7 mouse cellular contexts compared by ENCODE assay signal in the genomic region with DNA sequence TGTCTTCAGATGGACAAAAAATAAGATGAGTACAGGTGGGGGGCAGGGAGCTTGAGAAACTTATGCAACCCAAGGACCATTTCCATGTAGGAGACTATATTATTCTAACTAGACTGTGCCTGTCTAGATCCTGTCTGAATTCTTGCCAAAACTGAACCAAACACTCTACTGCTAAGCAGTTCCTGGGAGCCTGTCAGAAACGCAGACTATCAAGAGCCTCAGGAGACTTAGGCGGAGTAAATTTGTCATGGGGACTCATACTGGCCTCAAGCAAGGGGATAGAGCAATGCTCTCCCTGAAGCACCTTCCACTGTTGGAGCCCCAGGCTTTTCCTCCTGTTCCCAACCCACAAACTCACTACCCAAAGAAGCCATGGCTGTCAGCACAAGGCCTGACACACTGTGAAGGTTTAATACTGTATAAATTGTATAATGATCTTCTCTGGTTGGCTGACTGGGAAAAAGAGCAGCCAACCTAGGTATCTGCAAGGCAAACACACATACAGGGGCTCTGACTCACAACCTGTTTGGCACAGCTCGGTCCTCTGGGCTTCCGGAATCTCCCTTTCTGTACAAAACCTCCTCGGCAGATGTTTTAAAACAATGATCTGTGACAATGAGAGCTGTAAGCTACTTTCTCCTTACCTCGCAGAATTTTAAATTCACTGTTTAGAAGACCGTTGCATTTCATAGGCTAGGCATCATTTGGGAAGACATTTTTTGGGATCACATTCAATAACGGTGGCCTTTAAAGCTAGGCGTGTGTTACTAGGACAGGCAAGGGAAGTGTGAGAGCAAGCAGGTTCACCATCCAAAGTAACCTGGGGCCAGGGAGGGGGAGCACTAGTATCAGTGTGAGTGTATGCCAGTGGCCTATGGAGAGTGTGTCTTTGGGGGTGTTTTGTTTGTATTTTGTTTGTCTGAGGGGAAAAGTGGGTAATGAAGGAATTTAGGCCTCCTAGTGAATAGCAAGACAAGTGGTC. TPM values are rescaled to one million over a fixed set of nuclear protein-coding genes. Genes with fewer than 3 reads are reported as not detected.
A peak's percentile ranks its signal among the peaks of the same experiment; 100 is the strongest.
DNase-seq lines count a peak whose midpoint lies in the region; ATAC-seq and TF ChIP-seq lines count a peak whose summit lies in the region.

No protein-coding gene starts in this region.

- H3K4me1 ChIP-seq in lung, embryonic 15.5 days, result peaks cover 30% of the 10 kb centered on the region
- H3K4me1 ChIP-seq in forebrain, embryonic 11.5 days (replicated peaks; ENCODE audit: control insufficient read depth, insufficient read depth, low read length), result peaks cover 5% of the 10 kb centered on the region; the same call in 1 of the 2 replicates
- peaks cover 24% of the 10 kb centered on the region for H3K4me1 ChIP-seq in hindbrain, postnatal 0 days (ENCODE audit: insufficient read depth, low read length)
- H3K4me1 ChIP-seq in neural tube, embryonic 13.5 days (replicated peaks), result peaks cover 47% of the 10 kb centered on the region

- H3K27me3 ChIP-seq in lung, embryonic 15.5 days, result no peaks in the 10 kb centered on the region
- H3K27me3 ChIP-seq in forebrain, embryonic 11.5 days (ENCODE audit: control insufficient read depth, insufficient read depth, low read length), result no peaks in the 10 kb centered on the region; the same call in 1 of the 2 replicates
- H3K27me3 ChIP-seq in hindbrain, postnatal 0 days (ENCODE audit: insufficient read depth, low read length), result no peaks in the 10 kb centered on the region
- no peaks in the 10 kb centered on the region for H3K27me3 ChIP-seq in neural tube, embryonic 13.5 days

- H3K9me3 ChIP-seq in lung, embryonic 15.5 days, result no peaks in the 10 kb centered on the region
- H3K9me3 ChIP-seq in forebrain, embryonic 11.5 days (ENCODE audit: control insufficient read depth, low read length), result no peaks in the 10 kb centered on the region
- no peaks in the 10 kb centered on the region for H3K9me3 ChIP-seq in hindbrain, postnatal 0 days (ENCODE audit: low read length)
- no peaks in the 10 kb centered on the region for H3K9me3 ChIP-seq in neural tube, embryonic 13.5 days

- no peak overlapping the region for H3K9ac ChIP-seq in lung, embryonic 15.5 days
- no peak overlapping the region for H3K9ac ChIP-seq in forebrain, embryonic 11.5 days (ENCODE audit: low read length)
- H3K9ac ChIP-seq in hindbrain, postnatal 0 days (replicated peaks; ENCODE audit: low read length), result peak overlapping the region; percentile 76
- peak overlapping the region; percentile 91 for H3K9ac ChIP-seq in neural tube, embryonic 13.5 days

- peak overlapping the region; percentile 86 for H3K4me2 ChIP-seq in lung, embryonic 15.5 days
- peak overlapping the region; percentile 90; the same call in 1 of the 2 replicates for H3K4me2 ChIP-seq in forebrain, embryonic 11.5 days (ENCODE audit: low read depth, low read length, severe bottlenecking)
- H3K4me2 ChIP-seq in hindbrain, postnatal 0 days (ENCODE audit: low read depth, low read length), result peak overlapping the region; percentile 75
- peak overlapping the region; percentile 82 for H3K4me2 ChIP-seq in neural tube, embryonic 13.5 days

- H3K27ac ChIP-seq in lung, embryonic 15.5 days, result no peak overlapping the region; the same call in 1 of the 2 replicates
- H3K27ac ChIP-seq in forebrain, embryonic 11.5 days (ENCODE audit: low read depth, low read length), result no peak overlapping the region
- H3K27ac ChIP-seq in hindbrain, postnatal 0 days, result peak overlapping the region; percentile 80
- no peak overlapping the region for H3K27ac ChIP-seq in neural tube, embryonic 13.5 days (replicated peaks)

- H3K36me3 ChIP-seq in lung, embryonic 15.5 days, result no peaks in the 10 kb centered on the region
- no peaks in the 10 kb centered on the region for H3K36me3 ChIP-seq in forebrain, embryonic 11.5 days (ENCODE audit: control insufficient read depth, insufficient read depth, low read length)
- no peaks in the 10 kb centered on the region for H3K36me3 ChIP-seq in hindbrain, postnatal 0 days (ENCODE audit: insufficient read depth, low read length)
- no peaks in the 10 kb centered on the region for H3K36me3 ChIP-seq in neural tube, embryonic 13.5 days

- no peak for TF ChIP-seq CTCF in hindbrain, postnatal 0 days (IDR thresholded peaks at IDR 0.05; ENCODE audit: low read depth)

- H3K4me3 ChIP-seq in lung, embryonic 15.5 days, result peak overlapping the region; percentile 64
- H3K4me3 ChIP-seq in forebrain, embryonic 11.5 days (ENCODE audit: low read depth, low read length), result peak overlapping the region; percentile 61
- H3K4me3 ChIP-seq in hindbrain, postnatal 0 days (ENCODE audit: low read length), result peak overlapping the region; percentile 56
- H3K4me3 ChIP-seq in neural tube, embryonic 13.5 days, result peak overlapping the region; percentile 76

- 59% methylated on average over 9 of the region's 9 CpGs for WGBS in lung, embryonic 15.5 days
- WGBS in forebrain, embryonic 11.5 days, result 71% methylated on average over 9 of the region's 9 CpGs
- WGBS in hindbrain, postnatal 0 days, result 58% methylated on average over 9 of the region's 9 CpGs
- WGBS in neural tube, embryonic 13.5 days, result 67% methylated on average over 9 of the region's 9 CpGs

- DNase-seq in lung, postnatal 36 days, result no peak
- no peak for DNase-seq in forebrain, embryonic 11.5 days (ENCODE audit: low spot score)
- no peak for DNase-seq in hindbrain, postnatal 0 days (ENCODE audit: low spot score)
- DNase-seq in cerebellum, postnatal 36 days, result no peak

- peak; percentile 13; the same call in 1 of the 2 replicates for ATAC-seq in lung, embryonic 15.5 days (ENCODE audit: borderline replicate concordance, extremely low read depth, low FRiP score, low TSS enrichment)
- ATAC-seq in forebrain, embryonic 11.5 days (replicated peaks; ENCODE audit: low FRiP score), result peak; percentile 29
- peak; percentile 2; the same call in 1 of the 2 replicates for ATAC-seq in hindbrain, postnatal 0 days
- peak; percentile 37 for ATAC-seq in neural tube, embryonic 13.5 days (ENCODE audit: low read depth)
- ATAC-seq in inflammation-experienced regulatory T-cells, adult 6 months, result no peak

RNA-seq across cellular contexts. Expression of a gene that starts 0.7 kb away (rescaled TPM):
- 12.6 and 14.4 TPM in 2 replicates for polyA plus RNA-seq in lung, embryonic 15.5 days (2015; fragmentation: Nextera tagmentation; extraction: Ambion mirVana)
- polyA plus RNA-seq in forebrain, embryonic 11.5 days (2014; fragmentation: Nextera tagmentation; extraction: Ambion mirVana), result 10.7 and 12.9 TPM in 2 replicates
- 67.1 and 77.1 TPM in 2 replicates for total RNA-seq in hindbrain, postnatal 0 days (2014; rRNA removed)
- 52.2 and 55.5 TPM in 2 replicates for polyA plus RNA-seq in hindbrain, postnatal 0 days (2015; fragmentation: Nextera tagmentation; extraction: Ambion mirVana)
- polyA plus RNA-seq in neural tube, embryonic 13.5 days (2015; fragmentation: Nextera tagmentation; extraction: Ambion mirVana), result 34.1 and 42.6 TPM in 2 replicates
- 10 to 100 TPM; 45.2 to 55.3 (median 53.3) TPM for polyA plus RNA-seq in inflammation-experienced regulatory T-cells, adult 6 months (2017; shearing (Covaris generic))

Comparison
In these comparisons a context has a peak if more than half of its experiments do, and no peak if none do; other contexts are left out.
1. H3K9ac ChIP-seq: peak in hindbrain, postnatal 0 days (single experiment) and neural tube, embryonic 13.5 days (single experiment); none in lung, embryonic 15.5 days (single experiment) and forebrain, embryonic 11.5 days (single experiment).
2. Peak in every context shown above with its lines, with median percentiles within 50 percentile points of each other: H3K4me2 ChIP-seq and H3K4me3 ChIP-seq.